Mouse (Mus musculus): ENCODE results near the gene Sumf2.
"Not testable (repeated sequence)": the region's sequence is repeated elsewhere in the genome, so short reads cannot be mapped to it uniquely, and the experiment has no call there.

Sumf2 gene

DNA sequence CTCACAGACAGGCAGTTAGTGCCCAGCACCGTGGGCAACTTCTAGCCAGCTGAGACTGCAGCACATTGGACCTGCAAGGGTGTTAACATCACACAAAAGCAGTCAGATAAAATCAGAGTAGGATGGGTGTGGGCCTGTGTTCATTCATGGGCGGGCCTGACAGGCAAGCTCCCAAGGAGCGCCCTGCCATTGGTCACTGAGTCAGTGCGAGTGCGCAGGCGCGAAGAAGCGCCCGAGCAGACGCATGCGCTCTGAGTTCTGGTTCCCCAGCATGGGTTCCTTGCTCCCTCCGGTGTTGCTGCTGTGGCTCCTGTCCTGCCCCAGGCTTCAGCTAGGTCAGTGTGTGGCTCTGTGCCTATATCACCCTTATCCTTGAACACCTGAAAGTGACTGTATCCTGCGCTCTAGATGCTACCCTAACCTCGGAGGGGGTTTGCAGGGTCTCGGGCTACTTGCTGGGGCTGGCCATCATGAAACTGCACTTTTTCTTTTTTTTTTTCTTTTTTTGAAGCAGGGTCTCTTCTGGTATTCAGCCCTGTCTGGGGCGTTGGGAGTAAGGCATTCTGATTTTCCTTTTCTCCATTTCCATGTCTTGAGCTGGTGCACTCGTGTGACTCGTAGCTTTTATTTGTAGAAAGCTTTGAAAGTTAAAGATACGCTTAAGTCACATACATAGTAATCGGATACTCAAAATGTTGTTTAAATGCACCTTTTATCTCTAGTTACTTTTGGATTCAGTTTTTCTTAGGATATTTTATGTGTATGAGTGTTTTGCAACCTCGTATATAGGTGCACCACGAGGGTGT, at the start of gene Sumf2:
Sumf2 (plus strand) TSS at position 235 of the 806 bp plus-strand sequence.
- DNase-seq = peak; percentile 95

DNA sequence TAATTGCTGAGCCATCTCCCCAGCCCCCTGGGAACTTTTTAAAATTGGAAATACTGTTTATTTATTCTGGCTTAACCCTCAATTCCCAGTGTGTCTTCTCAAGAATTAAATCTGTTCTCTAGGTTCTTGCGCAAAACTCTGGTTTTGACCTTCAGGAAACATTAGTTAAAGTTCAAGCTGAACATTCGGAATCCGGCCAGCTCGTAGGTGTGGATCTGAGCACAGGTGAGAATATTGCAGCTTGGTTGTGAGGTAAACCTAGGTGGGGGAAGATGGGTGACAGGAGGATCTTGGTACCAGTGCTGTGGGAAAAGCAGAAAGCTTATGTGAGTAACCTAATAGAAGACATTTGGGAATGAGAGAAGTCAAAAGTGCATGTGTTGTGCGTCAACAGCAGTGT, 1.9 kb upstream of the Sumf2 start:
- no peak for DNase-seq

DNA sequence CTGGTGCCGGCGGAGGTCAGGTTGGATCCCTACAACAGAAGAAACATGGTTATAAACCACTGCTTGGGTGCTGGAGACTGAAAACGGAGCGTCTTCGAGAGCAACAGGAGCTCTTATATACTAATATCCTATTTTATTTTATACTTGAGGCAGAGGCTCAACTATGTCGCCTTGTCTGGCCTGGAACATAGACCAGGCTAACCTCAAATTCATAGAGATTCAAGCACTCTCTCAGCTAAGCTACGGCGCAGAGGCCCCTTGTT, 703 bp downstream of the Sumf2 start:
- no peak for DNase-seq

DNA sequence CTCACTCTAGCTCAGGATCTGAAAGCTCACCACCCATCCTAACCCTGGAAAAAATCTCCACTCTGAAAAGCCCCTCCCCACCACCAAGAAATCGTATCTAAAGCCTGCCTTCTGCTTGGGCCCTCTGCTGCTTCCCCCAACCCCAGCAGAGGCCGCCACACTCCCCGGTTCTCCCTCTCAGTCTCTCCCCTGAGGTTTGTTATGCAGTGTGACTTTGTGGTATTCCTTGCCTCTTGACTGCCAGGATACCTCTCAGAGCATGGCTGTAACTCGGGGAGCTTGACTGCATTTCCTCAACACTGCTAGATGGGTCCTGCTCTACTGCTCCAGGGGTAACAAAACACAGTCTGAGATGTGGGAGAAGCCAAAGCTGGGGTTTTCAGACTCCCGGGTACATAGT, 8.4 kb downstream of the Sumf2 start:
- DNase-seq = no peak

DNA sequence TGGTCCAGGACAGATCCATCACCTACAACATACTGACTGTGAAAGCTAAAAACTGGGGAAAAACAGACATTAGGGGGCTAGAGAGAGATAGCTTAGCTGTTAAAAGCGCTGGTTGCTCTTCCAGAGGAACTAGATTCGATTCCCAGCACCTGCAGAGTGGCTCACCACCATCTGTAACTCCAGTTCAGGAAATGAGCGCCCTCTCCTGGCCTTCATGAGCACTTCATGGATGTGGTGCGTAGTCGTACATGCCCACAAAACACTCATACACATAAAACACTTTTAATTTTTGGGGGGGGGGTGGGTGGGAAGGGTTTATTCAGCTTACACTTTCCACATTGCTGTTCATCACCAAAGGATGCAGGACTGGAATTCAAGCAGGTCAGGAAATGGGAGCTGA, 9.6 kb downstream of the Sumf2 start:
- DNase-seq = no peak

DNA sequence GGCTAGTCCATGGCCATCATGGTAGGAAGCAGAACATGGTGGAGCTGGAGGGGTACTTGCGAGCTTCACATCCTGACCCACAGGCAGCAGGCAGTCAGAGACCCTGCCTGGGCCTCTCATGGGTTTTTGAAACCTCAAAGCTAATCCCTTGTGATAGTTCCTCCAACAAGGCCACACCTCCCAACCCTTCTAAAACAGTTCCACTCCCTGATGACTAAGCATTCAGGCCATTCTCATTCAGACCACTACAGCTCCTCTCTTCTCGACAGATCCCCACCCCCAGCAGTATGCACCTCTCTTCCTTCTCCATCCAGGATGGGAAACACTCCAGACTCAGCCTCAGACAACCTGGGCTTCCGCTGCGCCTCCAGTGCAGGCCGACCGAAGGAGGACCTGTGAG, 15.5 kb downstream of the Sumf2 start:
- DNase-seq = no peak

DNA sequence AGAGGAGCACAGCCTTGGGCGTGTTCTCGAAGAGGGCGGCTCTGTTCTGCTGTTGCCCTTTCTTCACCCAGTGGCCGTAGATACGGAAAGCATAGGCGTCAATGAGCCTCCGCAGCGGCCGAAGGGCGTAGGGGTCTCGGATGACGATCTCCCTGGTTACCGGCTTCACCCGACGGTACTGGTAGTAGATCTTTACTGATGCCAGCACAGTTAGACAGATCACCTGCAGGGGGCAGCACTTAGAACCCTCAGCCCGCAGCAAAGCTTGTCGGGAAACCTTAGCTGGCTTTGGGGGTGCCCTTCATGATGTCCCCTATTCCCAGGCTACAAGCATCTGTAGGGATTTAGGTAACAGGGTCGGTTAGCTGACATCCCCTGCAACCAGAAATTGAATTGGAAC, 17.7 kb downstream of the Sumf2 start:
- DNase-seq = no peak

DNA sequence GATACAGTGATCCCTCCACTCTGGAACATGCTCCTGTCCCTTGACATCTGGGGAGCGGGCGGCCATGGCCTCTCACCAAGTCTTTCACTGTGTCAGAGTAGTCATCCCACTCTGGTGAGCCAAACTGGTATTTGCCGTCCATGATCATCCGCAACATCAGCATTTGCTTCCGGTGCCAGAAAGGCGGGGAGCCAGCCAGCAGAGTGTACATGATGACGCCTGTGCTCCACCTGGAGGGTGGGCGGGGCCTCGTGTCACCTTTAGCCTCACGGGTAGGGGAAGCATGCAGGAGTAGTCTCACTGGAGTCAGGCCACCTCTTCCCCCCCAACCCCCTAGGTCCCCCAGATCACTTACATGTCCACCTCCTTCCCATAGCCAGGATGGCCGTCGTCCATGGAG, 19.1 kb downstream of the Sumf2 start:
- DNase-seq = no peak

DNA sequence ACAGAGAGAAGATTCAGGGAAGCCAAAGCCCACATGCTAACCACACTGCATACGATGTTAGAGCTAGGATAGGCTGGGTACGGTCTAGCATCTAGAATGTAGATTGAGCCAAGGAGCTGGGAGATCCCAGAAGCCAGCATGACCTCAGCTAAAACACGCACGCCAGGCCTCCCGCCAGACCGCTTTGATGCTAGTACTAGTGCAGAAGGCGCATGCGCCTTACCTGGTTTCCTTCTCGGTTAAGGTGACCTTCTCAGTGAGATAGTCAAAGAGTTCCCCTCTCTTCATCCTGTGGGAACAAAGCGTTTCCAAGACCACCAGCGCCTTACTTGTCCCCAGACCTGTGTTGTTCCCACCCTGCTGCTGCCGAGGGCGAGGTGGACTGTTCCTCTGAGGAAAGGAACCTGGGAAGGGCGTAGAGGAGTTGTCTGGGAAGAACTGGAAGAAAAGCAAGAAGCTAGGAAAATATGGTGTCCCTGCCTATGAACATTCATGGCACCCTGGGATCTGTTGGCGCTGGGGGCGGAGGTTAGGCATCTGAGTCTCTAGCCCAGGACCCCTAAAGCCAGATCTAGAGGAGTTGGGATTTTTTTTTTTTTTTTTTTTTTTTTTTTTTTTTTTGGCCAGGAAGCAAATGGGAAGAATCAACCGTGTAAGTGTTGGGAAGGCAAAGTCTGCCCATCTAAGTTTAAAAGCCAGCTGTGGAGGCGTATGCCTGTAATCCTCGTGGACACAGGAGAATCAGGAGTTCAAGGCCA, 22.6 kb downstream of the Sumf2 start:
- no peak for DNase-seq

DNA sequence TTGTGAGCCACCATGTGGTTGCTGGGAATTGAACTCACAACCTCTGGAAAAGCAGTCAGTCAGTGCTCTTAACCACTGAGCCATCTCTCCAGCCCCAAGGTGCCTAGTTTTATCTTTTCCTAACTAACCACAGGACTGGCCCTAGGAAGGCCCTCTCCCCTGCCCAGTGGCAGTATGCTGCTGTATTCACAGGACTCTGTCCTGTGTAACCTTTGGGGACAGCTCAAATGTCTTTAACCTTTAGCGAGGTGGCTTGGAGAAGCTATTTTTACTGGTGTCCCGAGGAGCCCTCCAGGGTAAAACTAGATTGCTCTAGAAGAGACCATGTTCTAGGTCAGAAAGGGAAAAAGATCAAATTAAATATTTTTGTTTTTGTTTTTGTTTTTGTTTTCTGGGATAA, 24.5 kb downstream of the Sumf2 start:
- DNase-seq = no peak

DNA sequence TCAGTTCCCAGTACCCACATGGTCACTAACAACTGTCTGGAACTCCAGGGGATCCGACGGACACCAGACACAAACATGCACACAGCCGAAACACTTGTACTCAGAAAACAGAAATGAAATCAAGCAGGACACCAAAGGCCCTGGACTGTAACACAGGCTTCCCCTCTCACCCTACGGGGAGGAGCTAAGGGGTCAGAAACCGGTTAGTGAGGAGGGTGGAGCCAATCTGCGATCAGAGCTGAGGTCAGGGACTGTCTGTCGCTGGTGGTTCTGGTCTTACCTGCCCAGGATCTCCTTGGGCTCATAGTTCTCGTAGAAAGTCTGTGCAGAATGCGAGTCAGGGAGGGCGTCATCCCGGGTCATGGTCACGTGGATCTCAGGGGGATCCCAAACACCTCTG, 27.2 kb downstream of the Sumf2 start:
- no peak for DNase-seq

DNA sequence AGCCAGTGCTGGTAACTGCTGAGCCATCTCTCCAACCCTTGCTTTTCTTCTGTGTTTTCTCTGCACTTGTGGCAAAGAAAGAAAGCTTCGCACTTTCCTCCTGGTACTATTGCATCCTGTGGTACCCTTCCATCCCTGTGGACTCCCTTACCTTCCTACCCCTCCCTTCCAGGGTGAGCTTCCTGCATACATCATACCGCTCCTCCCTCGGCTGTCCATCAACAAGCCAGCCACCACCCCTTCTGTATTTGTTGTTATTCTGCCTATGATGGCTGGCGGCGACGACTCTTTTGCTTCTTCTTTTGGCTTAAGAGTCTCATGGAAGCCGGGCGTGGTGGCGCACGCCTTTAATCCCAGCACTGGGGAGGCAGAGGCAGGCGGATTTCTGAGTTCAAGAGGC, 28.3 kb downstream of the Sumf2 start:
- DNase-seq = no peak

DNA sequence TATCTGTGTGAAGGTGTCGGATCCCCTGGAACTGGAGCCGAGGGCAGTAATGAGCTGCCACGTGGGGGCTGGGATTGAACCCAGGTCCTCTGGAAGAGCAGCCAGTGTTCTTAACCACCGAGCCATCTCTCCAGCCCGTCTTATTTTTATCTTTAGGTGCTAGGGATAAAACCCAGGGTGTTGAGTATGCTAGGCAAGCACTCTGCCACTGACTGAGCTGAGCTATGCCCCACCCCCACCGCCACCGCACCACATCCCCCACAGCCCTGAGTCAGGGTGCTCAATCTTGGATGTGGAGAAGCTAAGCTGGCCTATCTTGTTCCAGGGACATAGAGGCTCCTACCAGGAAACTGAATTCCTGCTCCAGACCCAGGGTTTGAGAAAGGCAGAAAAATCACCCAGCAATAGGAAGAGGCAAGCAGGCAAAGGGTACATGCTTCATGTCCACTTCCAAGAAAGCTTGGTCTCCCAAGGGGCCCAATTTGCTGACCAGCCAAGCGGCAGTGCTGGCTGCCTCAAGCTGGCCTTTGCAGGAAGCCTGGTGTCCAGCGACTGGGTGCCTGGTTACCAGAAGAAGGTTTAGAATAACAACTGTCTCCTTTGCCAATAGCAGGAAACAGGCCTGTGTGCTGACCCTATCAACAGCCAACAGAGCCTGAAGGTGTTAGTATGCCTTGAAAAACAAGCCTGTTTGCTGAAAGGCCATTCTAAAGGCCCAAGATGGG, 31.1 kb downstream of the Sumf2 start:
- no peak for DNase-seq

DNA sequence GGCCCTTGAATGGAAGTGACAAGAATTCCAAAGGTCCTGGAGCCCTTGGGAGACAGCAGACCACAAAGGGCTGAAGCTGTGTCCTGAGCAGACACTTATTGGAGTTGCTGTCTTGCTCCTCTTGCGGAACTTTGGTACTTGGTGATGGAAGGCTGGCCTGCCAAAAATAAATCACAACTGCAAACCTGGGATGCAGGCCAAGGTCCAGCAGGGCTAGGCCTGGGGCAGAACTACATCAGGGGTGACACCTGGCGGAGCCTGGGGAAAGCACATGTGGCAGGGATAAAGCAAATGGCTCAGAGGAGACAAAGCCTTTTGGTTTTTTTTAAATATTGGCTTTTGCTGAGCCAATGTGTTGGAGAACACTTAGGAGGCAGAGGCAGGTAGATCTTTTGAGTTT, 32.2 kb downstream of the Sumf2 start:
- DNase-seq = peak; percentile 39

DNA sequence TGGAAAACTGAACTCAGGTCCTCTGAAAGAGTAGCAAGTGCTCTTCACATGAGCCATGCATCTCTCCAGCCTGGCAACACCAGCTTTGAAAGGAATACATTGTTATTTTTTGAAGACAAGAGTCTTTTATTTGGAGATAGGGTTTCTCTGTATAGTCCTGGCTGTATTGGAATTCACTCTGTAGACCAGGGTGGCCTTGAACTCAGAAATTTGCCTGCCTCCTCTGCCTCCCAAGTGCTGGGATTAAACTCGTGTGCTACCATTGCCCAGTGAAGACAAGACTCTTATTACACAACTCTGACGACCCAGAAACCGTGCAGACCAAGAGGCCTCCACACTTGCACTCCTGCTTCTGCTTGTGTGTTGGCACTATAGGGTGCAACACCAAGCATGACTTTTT, 33.1 kb downstream of the Sumf2 start:
- DNase-seq = no peak

DNA sequence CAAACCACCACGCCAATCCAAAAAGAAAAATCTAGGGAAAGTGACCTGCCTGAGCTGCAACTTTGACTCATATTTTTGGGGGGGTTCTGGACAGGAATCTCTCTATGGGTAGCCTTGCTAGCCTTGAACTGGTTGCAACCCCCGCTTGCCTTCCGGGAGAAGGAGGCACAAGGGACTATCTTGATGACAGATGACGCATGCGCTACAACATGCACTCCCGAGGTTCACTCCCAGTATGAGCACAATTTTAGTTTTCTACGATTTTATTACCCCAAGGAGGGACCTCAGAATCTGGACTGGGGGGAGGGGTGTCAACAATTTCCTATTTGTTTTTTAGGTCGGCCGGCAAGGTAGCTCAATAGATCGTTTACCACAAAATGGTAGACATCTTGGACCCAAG, 39.5 kb downstream of the Sumf2 start:
- DNase-seq = peak; percentile 30

DNA sequence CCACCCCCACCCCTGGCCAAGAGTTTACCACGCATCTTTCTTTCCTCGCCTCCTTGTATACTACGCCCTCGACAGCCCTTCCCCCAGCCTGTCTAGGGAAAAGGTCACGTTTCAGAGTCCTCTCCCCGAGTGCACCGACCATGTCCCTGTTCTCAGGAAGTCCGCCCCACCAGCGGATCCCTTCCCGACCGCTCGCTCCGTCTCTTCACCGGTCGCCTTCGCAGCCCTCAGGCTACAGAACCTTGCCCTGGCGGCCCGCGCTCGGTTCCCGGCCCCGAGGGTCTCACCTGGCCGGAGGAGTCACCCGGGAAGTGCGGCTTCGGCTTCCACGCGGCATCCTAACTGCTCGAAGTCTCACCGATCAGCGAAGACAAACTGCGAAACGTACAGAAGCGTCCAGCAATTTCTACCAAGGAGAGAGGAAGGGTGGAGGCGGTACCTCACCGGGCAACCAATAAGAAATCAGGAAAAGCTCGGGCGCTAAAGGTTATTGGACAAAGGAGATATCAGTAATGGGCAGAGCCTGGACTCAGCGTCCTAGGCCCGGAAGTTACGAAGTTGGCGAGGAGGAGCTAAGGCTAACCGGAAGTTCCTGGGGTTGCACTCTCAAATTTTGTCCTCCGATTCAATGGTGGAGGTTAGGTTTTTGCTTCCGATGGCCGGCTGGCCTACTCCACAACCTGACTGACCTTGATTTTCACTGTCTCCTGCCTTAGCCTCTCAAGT, 40.3 kb downstream of the Sumf2 start, which contains the start of gene Chchd2:
Chchd2 (minus strand) TSS at position 560 of the 726 bp plus-strand sequence.
- DNase-seq = peak; percentile 97

DNA sequence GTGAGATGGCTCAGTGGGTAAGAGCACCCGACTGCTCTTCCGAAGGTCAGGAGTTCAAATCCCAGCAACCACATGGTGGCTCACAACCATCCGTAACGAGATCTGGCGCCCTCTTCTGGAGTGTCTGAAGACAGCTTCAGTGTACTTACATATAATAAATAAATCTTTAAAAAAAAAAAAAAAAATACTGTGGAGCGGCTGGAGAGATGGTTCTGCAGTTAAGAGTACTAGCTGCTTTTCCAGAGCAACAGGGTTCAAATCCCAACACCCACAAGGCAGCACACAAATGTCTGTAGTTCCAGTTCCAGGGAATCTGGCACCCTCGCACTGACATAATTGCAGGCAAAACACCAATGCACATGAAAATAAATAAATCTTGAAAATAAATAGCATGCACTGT, 43.6 kb downstream of the Sumf2 start:
- not testable (repeated sequence) for DNase-seq

DNA sequence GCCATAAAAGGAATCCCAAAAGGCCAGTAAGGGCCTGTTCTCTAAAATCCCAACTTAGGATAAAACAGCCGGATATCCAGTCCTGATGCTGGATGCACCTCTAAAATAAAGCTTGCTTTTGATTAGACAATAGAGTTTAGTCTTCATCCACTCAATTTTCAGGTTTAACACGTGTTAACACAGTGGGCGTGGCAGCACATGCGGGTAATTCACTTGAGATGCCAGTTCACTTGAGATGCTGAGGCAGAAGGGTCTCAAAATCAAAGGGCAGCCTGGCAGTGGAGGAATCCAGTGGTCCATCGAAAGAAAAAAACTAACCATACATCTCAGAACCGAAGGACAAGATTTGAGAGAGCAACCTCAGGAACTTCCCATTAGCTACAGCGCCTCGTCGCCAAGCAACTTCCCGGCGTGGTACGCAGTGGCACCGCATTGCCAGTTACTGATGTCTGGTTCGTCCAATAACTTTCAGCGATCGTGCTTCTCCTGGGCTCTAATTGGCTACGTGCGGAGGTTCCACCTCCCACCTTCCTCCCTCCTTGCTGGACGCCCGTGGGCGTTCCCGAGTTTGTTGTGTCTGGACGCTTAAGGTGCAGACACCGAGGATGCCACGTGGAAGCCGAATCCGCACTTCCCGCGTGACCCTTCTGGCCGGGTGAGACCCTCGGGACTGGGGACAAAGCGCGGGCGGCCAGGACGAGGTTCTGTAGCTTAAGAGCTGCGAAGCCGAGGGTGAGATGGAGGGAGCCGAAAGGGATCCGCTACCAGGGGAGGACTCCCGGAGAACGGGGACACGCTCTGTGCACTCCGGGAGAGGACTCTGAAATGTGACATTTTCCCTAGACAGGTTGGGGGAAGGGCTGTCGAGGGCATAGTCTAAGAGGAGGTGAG, 48.7 kb downstream of the Sumf2 start, which contains the start of gene Zbed5:
Zbed5 (plus strand) TSS at position 526 of the 891 bp plus-strand sequence.
- DNase-seq = peak; percentile 87

DNA sequence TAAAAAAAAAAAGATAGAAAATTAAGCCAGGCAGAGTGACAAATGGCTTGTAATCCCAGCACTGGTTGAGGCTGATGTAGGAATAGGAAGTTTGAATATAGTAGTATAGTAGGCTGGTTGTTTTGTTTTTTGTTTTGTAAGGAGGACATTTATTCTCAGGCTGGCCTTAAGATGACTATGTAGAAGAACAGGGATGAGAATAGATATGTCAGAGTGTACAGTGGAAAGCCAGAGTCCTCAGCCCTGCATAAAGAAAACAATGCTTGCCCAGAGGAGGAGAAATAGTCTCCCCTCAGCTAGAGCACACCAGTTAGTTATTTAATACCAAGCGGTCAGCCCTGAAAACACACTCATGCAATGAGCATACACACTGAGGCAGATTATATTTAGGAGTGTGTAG, 51.7 kb downstream of the Sumf2 start, which contains the start of gene Phkg1:
Phkg1 (minus strand) TSS at position 101 of the 400 bp plus-strand sequence.
- no peak for DNase-seq

DNA sequence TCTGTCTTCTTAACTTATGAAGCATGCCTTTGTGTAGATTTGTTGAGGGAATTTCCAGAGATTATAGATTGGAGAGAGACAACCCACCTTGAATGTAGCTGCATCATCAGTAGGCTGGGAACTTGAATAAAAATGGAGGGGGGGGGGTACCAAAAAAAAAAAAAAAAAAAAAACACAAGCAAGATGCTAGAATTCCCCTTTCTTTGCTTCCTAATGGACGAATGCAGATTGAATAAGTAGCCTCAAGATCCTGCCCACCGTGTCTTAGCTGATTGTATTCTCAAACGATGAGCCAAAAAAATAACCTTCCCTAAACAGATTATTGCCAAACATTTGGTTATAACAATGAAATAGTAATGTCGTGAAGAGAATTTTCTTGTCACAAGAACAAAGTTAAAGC, 61.0 kb downstream of the Sumf2 start:
- DNase-seq = no peak

Data from cerebellum, adult 9-11 months (tissue).